Mouse (Mus musculus): ENCODE measurements around the gene Dppa1.
"Not testable (repeated sequence)": the region's sequence is repeated elsewhere in the genome, so short reads cannot be mapped to it uniquely, and the experiment has no call there.

GRCm38 (mm10) chr11:46649655-46650054, 20.6 kb upstream of the Dppa1 start:
- not testable (repeated sequence) for TF ChIP-seq CTCF (conservative IDR thresholded peaks at IDR 0.05; ENCODE audit: insufficient read depth, insufficient read length, low read depth, low read length); POLR2A (IDR thresholded peaks at IDR 0.05; ENCODE audit: low read depth, low read length)

All from kidney, adult 2 months (tissue).